Mouse (Mus musculus) CD4-positive, CD25-positive, alpha-beta regulatory T cell, adult 2 months (primary cell): ENCODE data around the gene Itpr2.
A peak's percentile ranks its signal among the peaks of the same experiment; 100 is the strongest.
"Not testable (repeated sequence)": the region's sequence is repeated elsewhere in the genome, so short reads cannot be mapped to it uniquely, and the experiment has no call there.

ENCODE experiments used
- DNase-seq: peaks from one replicate; pipeline ENCODE4 v3.0.0-alpha.2; 2012; ENCODE audit warnings: low read depth, low spot score

Itpr2 gene

GRCm38 (mm10) chr6:146470378-146470777 is 31.6 kb downstream of the Itpr2 start:
- DNase-seq = no peak

- no peak for DNase-seq
These were observed 32.1 kb downstream of the Itpr2 start for GRCm38 (mm10) chr6:146469936-146470335.

GRCm38 (mm10) chr6:146468361-146468760 is 33.7 kb downstream of the Itpr2 start:
- DNase-seq = no peak

GRCm38 (mm10) chr6:146464645-146465042 is 37.4 kb downstream of the Itpr2 start:
- not testable (repeated sequence) for DNase-seq

- DNase-seq = no peak
These were observed 37.9 kb downstream of the Itpr2 start for GRCm38 (mm10) chr6:146464014-146464644.

GRCm38 (mm10) chr6:146460936-146461335 is 41.1 kb downstream of the Itpr2 start:
- no peak for DNase-seq

GRCm38 (mm10) chr6:146458436-146458835 is 43.6 kb downstream of the Itpr2 start:
- DNase-seq = no peak

- no peak for DNase-seq
These were observed 45.3 kb downstream of the Itpr2 start for GRCm38 (mm10) chr6:146456741-146457140.

GRCm38 (mm10) chr6:146454520-146455511 is 47.2 kb downstream of the Itpr2 start:
- no peak for DNase-seq

- DNase-seq = peak; percentile 29
These were observed 49.5 kb downstream of the Itpr2 start for GRCm38 (mm10) chr6:146452474-146452873.

GRCm38 (mm10) chr6:146446032-146446704 is 55.9 kb downstream of the Itpr2 start:
- no peak for DNase-seq

- no peak for DNase-seq
These were observed 62.2 kb downstream of the Itpr2 start for GRCm38 (mm10) chr6:146439826-146440225.

GRCm38 (mm10) chr6:146439071-146439818 is 62.8 kb downstream of the Itpr2 start:
- DNase-seq = no peak

- no peak for DNase-seq
These were observed 64.0 kb downstream of the Itpr2 start for GRCm38 (mm10) chr6:146438057-146438456.

- DNase-seq = no peak
These were observed 65.0 kb downstream of the Itpr2 start for GRCm38 (mm10) chr6:146436916-146437496.

GRCm38 (mm10) chr6:146434217-146434616 is 67.8 kb downstream of the Itpr2 start:
- peak; percentile 31 for DNase-seq

GRCm38 (mm10) chr6:146432218-146432865 is 69.7 kb downstream of the Itpr2 start:
- DNase-seq = no peak

GRCm38 (mm10) chr6:146431777-146432176 is 70.2 kb downstream of the Itpr2 start:
- DNase-seq = no peak

GRCm38 (mm10) chr6:146429694-146430380 is 72.2 kb downstream of the Itpr2 start:
- peak; percentile 72 for DNase-seq

- DNase-seq = no peak
These were observed 77.2 kb downstream of the Itpr2 start for GRCm38 (mm10) chr6:146424778-146425177.
